Mouse (Mus musculus) cerebellum, adult 9-10 months (tissue): ENCODE measurements around the gene Clnk.

ENCODE experiments used
- DNase-seq: peaks from one replicate; pipeline ENCODE4 v3.0.0; 2022

Clnk gene

GRCm38 (mm10) chr5:38850171-38850570 lies 26.4 kb downstream of the Clnk start:
- DNase-seq, result no peak

GRCm38 (mm10) chr5:38845529-38845928 lies 31.1 kb downstream of the Clnk start:
- no peak for DNase-seq

GRCm38 (mm10) chr5:38844312-38844711 lies 32.3 kb downstream of the Clnk start:
- no peak for DNase-seq

- no peak for DNase-seq
Measured at GRCm38 (mm10) chr5:38839981-38840380, 36.6 kb downstream of the Clnk start.

- no peak for DNase-seq
Measured at GRCm38 (mm10) chr5:38827310-38827709, 49.3 kb downstream of the Clnk start.

GRCm38 (mm10) chr5:38826586-38826985 lies 50.0 kb downstream of the Clnk start:
- DNase-seq, result no peak

- no peak for DNase-seq
Measured at GRCm38 (mm10) chr5:38824132-38824965, 52.3 kb downstream of the Clnk start.

GRCm38 (mm10) chr5:38813391-38814109 lies 63.1 kb downstream of the Clnk start:
- peak; percentile 26 for DNase-seq

GRCm38 (mm10) chr5:38812916-38813315 lies 63.7 kb downstream of the Clnk start:
- no peak for DNase-seq

- DNase-seq, result no peak
Measured at GRCm38 (mm10) chr5:38812386-38812785, 64.2 kb downstream of the Clnk start.

GRCm38 (mm10) chr5:38798910-38799309 lies 77.7 kb downstream of the Clnk start:
- DNase-seq, result no peak

- no peak for DNase-seq
Measured at GRCm38 (mm10) chr5:38795139-38795538, 81.5 kb downstream of the Clnk start.

GRCm38 (mm10) chr5:38791116-38791515 lies 85.5 kb downstream of the Clnk start:
- DNase-seq, result peak; percentile 78

GRCm38 (mm10) chr5:38788820-38789219 lies 87.8 kb downstream of the Clnk start:
- DNase-seq, result no peak

- no peak for DNase-seq
Measured at GRCm38 (mm10) chr5:38787851-38788520, 88.6 kb downstream of the Clnk start.

- no peak for DNase-seq
Measured at GRCm38 (mm10) chr5:38786126-38786525, 90.5 kb downstream of the Clnk start.

- DNase-seq, result no peak
Measured at GRCm38 (mm10) chr5:38785686-38786085, 90.9 kb downstream of the Clnk start.

- DNase-seq, result peak; percentile 90
Measured at GRCm38 (mm10) chr5:38781813-38782212, 94.8 kb downstream of the Clnk start.

- peak; percentile 38 for DNase-seq
Measured at GRCm38 (mm10) chr5:38780631-38781030, 96.0 kb downstream of the Clnk start.

GRCm38 (mm10) chr5:38780045-38780444 lies 96.6 kb downstream of the Clnk start:
- DNase-seq, result no peak

GRCm38 (mm10) chr5:38775500-38775899 lies 101.1 kb downstream of the Clnk start:
- no peak for DNase-seq

GRCm38 (mm10) chr5:38754950-38755349 lies 121.7 kb downstream of the Clnk start:
- DNase-seq, result peak; percentile 29

GRCm38 (mm10) chr5:38752749-38753148 lies 123.9 kb downstream of the Clnk start:
- no peak for DNase-seq
